Mouse (Mus musculus): ENCODE results near the gene Bcl2l2. TPM values are rescaled to one million over a fixed set of nuclear protein-coding genes. Genes with fewer than 3 reads are reported as not detected.

Bcl2l2 gene
- polyA plus RNA-seq, 1 experiment from 2014 or later, result 4.0 TPM

DNA sequence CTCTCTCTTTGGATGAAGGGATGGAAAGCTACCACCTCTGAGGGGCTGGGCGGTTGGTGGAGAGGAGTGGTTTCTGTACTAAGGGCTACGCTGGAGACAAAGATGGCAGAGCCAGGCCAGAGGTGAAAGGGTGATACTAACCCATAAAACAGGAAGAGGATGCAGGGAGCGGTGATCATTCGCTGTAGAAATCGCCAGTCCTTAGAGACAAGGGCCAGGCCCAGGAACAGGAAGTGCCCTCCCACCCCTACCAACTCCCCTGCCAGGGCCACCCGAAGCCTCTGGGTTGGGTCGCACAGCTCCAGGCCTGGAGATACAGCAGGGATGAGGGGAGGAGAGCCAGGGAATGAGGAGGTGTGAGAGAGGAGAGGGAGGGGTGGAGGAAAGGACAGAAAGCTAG, 25.5 kb downstream of the Bcl2l2 start:
- Histone ChIP-seq H3K4me3 (ENCODE audit: low read depth, low read length) (no peak overlapping the region), H3K27me3 (replicated peaks; ENCODE audit: control insufficient read depth, insufficient read depth, low read length) (no peaks in the 10 kb centered on the region), H3K27ac (ENCODE audit: low read depth, low read length) (no peak overlapping the region), H3K9me3 (replicated peaks; ENCODE audit: control insufficient read depth, low read length) (no peaks in the 10 kb centered on the region), H3K4me2 (ENCODE audit: low read length) (no peak overlapping the region), H3K4me1 (ENCODE audit: control insufficient read depth, insufficient read depth, low read length) (peaks cover 9% of the 10 kb centered on the region; the same call in 1 of the 2 replicates), H3K36me3 (ENCODE audit: control insufficient read depth, insufficient read depth, low read length) (peaks cover 55% of the 10 kb centered on the region), H3K9ac (ENCODE audit: low read length) (no peak overlapping the region)
- ATAC-seq, result no peak
- no peak for DNase-seq (ENCODE audit: low spot score)
- 87% methylated on average over 7 of the region's 7 CpGs for WGBS

DNA sequence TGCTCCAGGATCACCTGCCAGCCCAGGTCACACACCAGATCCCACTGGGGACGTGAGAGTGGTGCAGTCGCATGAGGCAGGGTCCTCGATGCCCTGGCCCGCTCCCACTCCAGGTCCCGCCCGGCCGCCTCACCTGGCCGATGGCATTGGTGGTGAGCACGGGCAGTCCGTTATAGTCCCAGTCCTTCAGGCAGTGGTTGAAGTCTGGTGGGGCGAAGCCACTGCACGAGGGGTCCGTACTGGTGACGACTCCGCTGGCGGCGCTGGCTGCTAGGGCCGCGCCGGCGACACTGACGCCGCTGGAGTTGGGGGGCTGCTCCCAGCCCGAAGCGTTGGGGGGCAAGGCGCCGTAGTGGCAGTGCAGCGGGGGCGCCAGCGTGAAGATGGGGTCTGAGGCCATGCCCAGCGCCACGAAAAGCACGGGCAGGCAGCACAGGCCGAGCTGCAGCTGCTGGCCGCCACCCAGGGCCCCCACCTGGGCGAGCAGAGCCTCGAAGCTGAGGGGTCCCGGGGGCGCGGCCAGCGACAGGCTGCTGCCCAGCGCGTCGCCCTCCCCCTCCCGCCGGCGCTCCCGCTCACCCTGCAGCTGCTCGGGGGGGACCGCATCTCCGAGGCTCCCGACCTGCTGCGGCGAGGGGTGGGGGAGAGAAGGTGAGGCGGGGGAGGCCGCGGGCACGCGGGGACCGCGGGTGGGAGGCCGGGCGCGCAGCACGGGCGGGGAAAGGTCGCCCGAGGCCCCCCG, 29.1 kb downstream of the Bcl2l2 start:
- Histone ChIP-seq H3K36me3 (ENCODE audit: control insufficient read depth, insufficient read depth, low read length) (peaks cover 50% of the 10 kb centered on the region), H3K9ac (ENCODE audit: low read length) (peak overlapping the region; percentile 98), H3K4me2 (ENCODE audit: low read length) (peak overlapping the region; percentile 95), H3K9me3 (replicated peaks; ENCODE audit: control insufficient read depth, low read length) (no peaks in the 10 kb centered on the region), H3K27me3 (replicated peaks; ENCODE audit: control insufficient read depth, insufficient read depth, low read length) (no peaks in the 10 kb centered on the region), H3K4me3 (ENCODE audit: low read depth, low read length) (peak overlapping the region; percentile 96), H3K27ac (ENCODE audit: low read depth, low read length) (peak overlapping the region; percentile 82), H3K4me1 (ENCODE audit: control insufficient read depth, insufficient read depth, low read length) (peaks cover 9% of the 10 kb centered on the region; the same call in 1 of the 2 replicates)
- ATAC-seq, result peak; percentile 68
- WGBS, result 2% methylated on average over 57 of the region's 69 CpGs
- DNase-seq (ENCODE audit: low spot score), result peak; percentile 31

DNA sequence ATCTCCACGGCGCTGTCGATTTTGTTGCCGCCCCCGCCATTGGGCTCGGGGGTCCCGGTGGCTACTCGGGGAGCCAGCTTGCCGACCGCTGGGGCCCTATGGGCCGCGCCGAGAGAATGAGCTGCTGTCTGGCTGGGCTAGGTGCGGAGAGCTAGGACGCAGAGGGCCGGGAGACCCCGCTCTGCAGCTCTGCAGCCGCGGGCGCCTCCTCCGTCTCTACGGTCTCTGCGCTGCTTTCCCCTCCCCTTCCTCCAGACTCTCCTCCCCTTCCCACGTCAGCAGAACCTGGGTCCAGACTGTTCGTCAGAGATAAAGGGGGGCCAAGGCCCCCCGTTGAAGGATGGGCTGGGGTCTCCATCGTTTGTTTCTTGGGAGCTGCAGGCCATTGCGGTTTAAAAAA, 29.7 kb downstream of the Bcl2l2 start, which contains the start of gene Slc22a17:
Gene Slc22a17, minus strand, starts transcription at position 247 of the 400 bp plus-strand sequence.
- peak; percentile 96 for DNase-seq (ENCODE audit: low spot score)
- Histone ChIP-seq H3K36me3 (ENCODE audit: control insufficient read depth, insufficient read depth, low read length) (peaks cover 50% of the 10 kb centered on the region), H3K4me2 (ENCODE audit: low read length) (peak within 1 kb of the TSS; percentile 95), H3K9ac (ENCODE audit: low read length) (peak within 1 kb of the TSS; percentile 98), H3K4me1 (ENCODE audit: control insufficient read depth, insufficient read depth, low read length) (peaks cover 9% of the 10 kb centered on the region; the same call in 1 of the 2 replicates), H3K9me3 (replicated peaks; ENCODE audit: control insufficient read depth, low read length) (no peaks in the 10 kb centered on the region), H3K27ac (ENCODE audit: low read depth, low read length) (peak within 1 kb of the TSS; percentile 82), H3K27me3 (replicated peaks; ENCODE audit: control insufficient read depth, insufficient read depth, low read length) (no peaks in the 10 kb centered on the region), H3K4me3 (ENCODE audit: low read depth, low read length) (peak within 1 kb of the TSS; percentile 96)
- peak; percentile 97 for ATAC-seq
- WGBS, result 0% methylated on average over 28 of the region's 28 CpGs

DNA sequence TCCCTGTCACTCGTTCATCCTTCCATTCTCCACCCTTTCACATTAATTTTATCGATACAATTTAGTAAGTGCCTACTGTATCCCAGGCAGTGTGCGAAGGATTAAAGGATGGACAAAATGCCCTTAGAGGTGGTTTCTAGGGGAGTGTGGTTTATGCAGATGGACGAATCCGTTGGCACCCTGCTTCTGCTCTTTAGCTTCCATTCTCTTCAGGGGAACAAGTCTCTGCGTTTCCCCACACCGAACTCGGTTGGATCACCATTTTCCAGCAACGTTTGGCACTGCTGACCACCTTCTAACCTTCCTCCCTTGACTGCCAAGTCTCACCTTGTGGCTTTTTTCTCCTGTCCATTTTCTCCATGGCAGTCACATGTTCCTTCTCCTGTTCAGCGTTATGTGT, 30.2 kb downstream of the Bcl2l2 start:
- peak overlapping the region; percentile 82 for H3K27ac ChIP-seq (ENCODE audit: low read depth, low read length)
- H3K36me3 ChIP-seq (ENCODE audit: control insufficient read depth, insufficient read depth, low read length), result peaks cover 49% of the 10 kb centered on the region
- ATAC-seq (peak; percentile 32), DNase-seq (ENCODE audit: low spot score) (no peak)
- peaks cover 9% of the 10 kb centered on the region; the same call in 1 of the 2 replicates for H3K4me1 ChIP-seq (ENCODE audit: control insufficient read depth, insufficient read depth, low read length)
- H3K9ac ChIP-seq (ENCODE audit: low read length), result peak overlapping the region; percentile 98
- peak overlapping the region; percentile 96 for H3K4me3 ChIP-seq (ENCODE audit: low read depth, low read length)
- no peaks in the 10 kb centered on the region for H3K9me3 ChIP-seq (replicated peaks; ENCODE audit: control insufficient read depth, low read length)
- peak overlapping the region; percentile 95 for H3K4me2 ChIP-seq (ENCODE audit: low read length)
- WGBS, result 18% methylated on average over 10 of the region's 10 CpGs
- no peaks in the 10 kb centered on the region for H3K27me3 ChIP-seq (replicated peaks; ENCODE audit: control insufficient read depth, insufficient read depth, low read length)

DNA sequence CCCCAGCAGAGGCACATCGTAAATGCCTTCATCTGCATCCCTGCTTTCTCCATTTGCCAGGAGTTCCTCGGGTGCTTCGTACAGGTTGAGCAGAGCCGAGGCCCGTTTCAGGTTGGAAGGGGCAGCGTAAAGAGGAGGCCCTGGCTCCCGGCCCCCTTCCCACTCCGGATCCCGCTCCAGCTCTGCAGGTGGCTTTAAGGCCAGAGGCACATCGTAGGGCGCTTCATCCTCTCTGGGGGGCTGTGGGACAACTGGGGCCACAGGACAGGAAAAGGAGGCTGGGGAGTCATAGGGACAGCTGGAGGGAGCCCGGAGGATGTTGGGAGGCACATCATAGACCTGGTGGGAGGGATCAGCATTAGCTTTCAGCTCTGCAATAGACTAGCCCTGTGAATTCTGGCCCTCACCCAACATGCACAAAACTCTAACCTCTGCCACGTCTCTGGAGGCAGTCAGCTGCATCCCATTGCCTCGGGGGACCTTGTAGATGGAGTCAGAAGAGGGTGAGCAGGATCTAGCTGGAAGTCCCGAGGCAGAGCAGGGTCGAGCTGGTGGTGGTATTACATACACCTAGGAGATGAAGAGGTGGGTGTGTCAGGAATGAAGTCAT, 37.0 kb downstream of the Bcl2l2 start:
- Histone ChIP-seq H3K9ac (ENCODE audit: low read length) (no peak overlapping the region), H3K27ac (ENCODE audit: low read depth, low read length) (no peak overlapping the region), H3K4me1 (ENCODE audit: control insufficient read depth, insufficient read depth, low read length) (peaks cover 3% of the 10 kb centered on the region; the same call in 1 of the 2 replicates), H3K4me2 (ENCODE audit: low read length) (no peak overlapping the region), H3K9me3 (replicated peaks; ENCODE audit: control insufficient read depth, low read length) (peaks cover 12% of the 10 kb centered on the region), H3K36me3 (ENCODE audit: control insufficient read depth, insufficient read depth, low read length) (peaks cover 51% of the 10 kb centered on the region), H3K27me3 (replicated peaks; ENCODE audit: control insufficient read depth, insufficient read depth, low read length) (no peaks in the 10 kb centered on the region), H3K4me3 (ENCODE audit: low read depth, low read length) (no peak overlapping the region)
- ATAC-seq (no peak), DNase-seq (ENCODE audit: low spot score) (no peak)
- 94% methylated on average over 16 of the region's 16 CpGs for WGBS

DNA sequence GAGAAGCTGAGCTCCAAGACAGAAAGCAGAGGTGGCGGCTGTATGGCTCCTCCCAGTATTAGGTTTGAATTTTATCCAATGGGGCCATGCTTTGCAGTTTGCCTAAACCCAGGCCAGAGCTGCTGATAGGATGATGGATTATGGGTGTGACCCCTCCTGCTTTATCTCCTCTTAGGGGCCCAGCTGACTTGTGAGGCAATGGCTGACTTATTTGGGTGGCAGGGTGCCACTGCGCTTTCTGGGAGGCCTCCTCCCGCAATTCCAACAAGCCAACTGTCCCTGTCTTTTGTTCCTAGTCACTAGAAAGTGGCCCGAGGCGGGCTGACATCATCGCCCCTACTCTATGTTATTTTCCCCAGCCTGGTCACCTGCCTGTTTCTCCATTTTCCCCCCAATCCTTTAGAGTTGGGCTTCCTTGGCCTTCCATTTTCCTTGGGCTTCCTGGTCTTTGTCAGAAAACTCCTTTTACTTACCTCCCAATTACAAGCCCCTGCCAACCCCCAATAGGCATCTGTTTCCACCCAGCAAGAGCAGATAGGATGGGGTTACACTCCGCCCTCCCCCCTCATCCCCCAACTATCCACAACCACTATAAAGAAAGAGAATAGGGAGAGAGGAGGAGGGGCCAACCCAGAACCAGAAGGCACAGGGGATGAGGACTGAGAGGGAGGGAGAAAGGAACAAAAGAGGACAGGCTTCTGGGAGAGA, 41.6 kb downstream of the Bcl2l2 start:
- H3K27me3 ChIP-seq (replicated peaks; ENCODE audit: control insufficient read depth, insufficient read depth, low read length), result no peaks in the 10 kb centered on the region
- peak; percentile 71 for ATAC-seq
- H3K36me3 ChIP-seq (ENCODE audit: control insufficient read depth, insufficient read depth, low read length), result peaks cover 11% of the 10 kb centered on the region
- DNase-seq (ENCODE audit: low spot score), result peak; percentile 85
- H3K9ac ChIP-seq (ENCODE audit: low read length), result peak overlapping the region; percentile 87
- H3K4me2 ChIP-seq (ENCODE audit: low read length), result peak overlapping the region; percentile 93
- H3K4me1 ChIP-seq (ENCODE audit: control insufficient read depth, insufficient read depth, low read length), result peaks cover 18% of the 10 kb centered on the region
- 4% methylated on average over 7 of the region's 7 CpGs for WGBS
- H3K4me3 ChIP-seq (ENCODE audit: low read depth, low read length), result peak overlapping the region; percentile 47
- peak overlapping the region; percentile 97 for H3K27ac ChIP-seq (ENCODE audit: low read depth, low read length)
- peaks cover 12% of the 10 kb centered on the region for H3K9me3 ChIP-seq (replicated peaks; ENCODE audit: control insufficient read depth, low read length)

DNA sequence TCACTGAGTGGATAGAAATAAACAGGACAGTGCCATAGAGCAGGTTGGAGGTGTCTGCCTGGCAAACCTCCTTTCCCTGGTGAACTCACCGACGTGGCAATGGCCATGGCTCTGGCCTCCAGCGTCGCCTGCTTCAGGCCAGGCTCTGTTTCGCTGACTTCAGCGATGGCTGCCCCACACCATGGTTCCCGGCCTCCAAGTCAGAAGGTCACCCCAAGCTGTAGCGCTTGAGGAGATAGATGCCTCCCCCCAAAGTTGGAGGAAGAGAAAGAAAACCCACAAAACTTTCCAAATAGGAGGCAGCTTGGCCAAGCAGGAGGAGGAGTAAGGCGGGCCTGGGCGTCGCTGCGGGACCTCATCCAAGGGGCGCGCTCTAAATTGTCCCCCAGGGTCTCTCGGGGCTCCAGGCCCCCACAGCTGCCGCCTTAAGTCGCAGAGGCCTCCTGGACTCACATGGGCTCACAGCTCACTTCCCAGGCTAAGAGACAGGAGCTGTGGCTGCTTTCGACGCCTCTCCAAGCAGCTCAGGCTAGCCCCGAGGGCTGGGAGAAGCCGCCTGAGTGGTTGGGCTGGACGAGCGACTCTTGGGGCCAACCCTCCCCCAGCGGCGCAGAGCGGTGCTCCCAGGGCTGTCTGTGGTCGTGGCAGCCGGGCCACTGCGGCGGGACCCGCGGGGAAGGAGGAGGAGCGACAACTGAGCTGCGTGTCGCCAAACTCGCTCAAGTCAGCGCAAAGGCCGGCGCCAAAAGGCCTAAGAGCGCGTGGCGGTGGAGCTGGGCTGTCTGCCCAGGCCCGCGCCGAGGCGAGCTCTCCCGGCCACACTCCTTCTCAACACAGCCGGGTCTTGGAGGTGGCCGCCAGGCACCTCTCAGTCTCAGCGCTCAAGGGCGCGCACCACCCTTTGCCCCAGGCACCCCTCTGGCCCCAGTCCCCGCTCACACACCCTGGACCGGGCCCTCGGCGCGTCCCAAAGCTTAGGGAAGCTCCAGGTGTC, 42.5 kb downstream of the Bcl2l2 start, which contains the start of gene Efs:
Gene Efs, minus strand, starts transcription at position 778 of the 994 bp plus-strand sequence.
- peak; percentile 45 for ATAC-seq
- 1% methylated on average over 57 of the region's 57 CpGs for WGBS
- peak; percentile 65 for DNase-seq (ENCODE audit: low spot score)

More for the DNA sequence above, 42.5 kb downstream of the Bcl2l2 start, which contains the start of gene Efs:
- Histone ChIP-seq H3K36me3 (ENCODE audit: control insufficient read depth, insufficient read depth, low read length) (peaks cover 2% of the 10 kb centered on the region), H3K27me3 (replicated peaks; ENCODE audit: control insufficient read depth, insufficient read depth, low read length) (no peaks in the 10 kb centered on the region), H3K9me3 (replicated peaks; ENCODE audit: control insufficient read depth, low read length) (peaks cover 12% of the 10 kb centered on the region), H3K4me3 (ENCODE audit: low read depth, low read length) (peak within 1 kb of the TSS; percentile 47), H3K27ac (ENCODE audit: low read depth, low read length) (peak within 1 kb of the TSS; percentile 97), H3K4me1 (ENCODE audit: control insufficient read depth, insufficient read depth, low read length) (peaks cover 22% of the 10 kb centered on the region), H3K4me2 (ENCODE audit: low read length) (peak within 1 kb of the TSS; percentile 93), H3K9ac (ENCODE audit: low read length) (peak within 1 kb of the TSS; percentile 87)
